Mouse (Mus musculus) B cell, adult 62 days (primary cell): ENCODE measurements around the gene Epb41l3. TPM values are rescaled to one million over a fixed set of nuclear protein-coding genes. Genes with fewer than 3 reads are reported as not detected.

Experiments
- total RNA-seq: library from RNA; stranded (reverse); gene quantifications from 4 replicates; pipeline ENCODE4 v1.2.4, GENCODE M21; 2023

Gene Epb41l3
- 1.2 to 2.2 TPM (median 1.4 TPM) in 4 replicates for total RNA-seq

GRCm38 (mm10) chr17:69075501-69076237 lies at the start of gene Epb41l3:
Gene Epb41l3 (plus strand): TSS chr17:69075683.

Other genes with a start within 250 kb of the Epb41l3 start
- gene Tmem200c, start 249.1 kb upstream of the Epb41l3 start, total RNA-seq: not detected in 4 replicates